In genomic region chr12:111945115-111945514, GRCm38 (mm10) we compare ENCODE assay signal across 9 mouse cellular contexts. TPM values are rescaled to one million over a fixed set of nuclear protein-coding genes. Genes with fewer than 3 reads are reported as not detected.
DNase-seq lines count a peak whose midpoint lies in the region; ATAC-seq and TF ChIP-seq lines count a peak whose summit lies in the region.
"Had no signal": no experiment of that assay in that cellular context is flagged by ENCODE, and none has a peak within 500 bp of the region (broad histone marks: within the 10 kb centered on the region; RNA-seq: fewer than 3 reads in every experiment).

No protein-coding gene starts in this region.

- no peak for TF ChIP-seq CTCF in heart, postnatal 0 days (IDR thresholded peaks at IDR 0.05; ENCODE audit: low read depth)

- peak overlapping the region; percentile 93 for H3K27ac ChIP-seq in heart, postnatal 0 days (ENCODE audit: low read depth)
- H3K27ac ChIP-seq in stomach, embryonic 16.5 days (ENCODE audit: low read length), result peak overlapping the region; percentile 74

- peaks cover 14% of the 10 kb centered on the region for H3K4me1 ChIP-seq in heart, postnatal 0 days (ENCODE audit: control insufficient read depth, insufficient read depth)
- peaks cover 32% of the 10 kb centered on the region for H3K4me1 ChIP-seq in stomach, embryonic 16.5 days (ENCODE audit: control insufficient read depth, insufficient read depth, low read length)

- ATAC-seq in heart, postnatal 0 days (ENCODE audit: insufficient read depth, low read depth), result peak; percentile 61
- ATAC-seq in stomach, embryonic 16.5 days (ENCODE audit: insufficient read depth, low FRiP score), result peak; percentile 6; the same call in 1 of the 2 replicates

- H3K4me3 ChIP-seq in heart, postnatal 0 days (ENCODE audit: low read depth, low read length), result no peak overlapping the region
- H3K4me3 ChIP-seq in stomach, embryonic 16.5 days (replicated peaks; ENCODE audit: low read length), result no peak overlapping the region

- H3K4me2 ChIP-seq in heart, postnatal 0 days (ENCODE audit: low read depth, low read length), result peak overlapping the region; percentile 1; the same call in 1 of the 2 replicates
- H3K4me2 ChIP-seq in stomach, embryonic 16.5 days (ENCODE audit: low read depth, low read length), result no peak overlapping the region

- no peaks in the 10 kb centered on the region for H3K36me3 ChIP-seq in heart, postnatal 0 days (replicated peaks; ENCODE audit: control insufficient read depth, insufficient read depth, low read length)
- H3K36me3 ChIP-seq in stomach, embryonic 16.5 days (ENCODE audit: control insufficient read depth, insufficient read depth, low read length), result no peaks in the 10 kb centered on the region

- 0 out of 2 replicates have a peak overlapping the region, but pooled peaks have one; percentile 21 for H3K9ac ChIP-seq in heart, postnatal 0 days (replicated peaks; ENCODE audit: low read depth, low read length)
- peak overlapping the region; percentile 31 for H3K9ac ChIP-seq in stomach, embryonic 16.5 days (ENCODE audit: low read length)

- 16% methylated on average over 8 of the region's 8 CpGs for WGBS in heart, postnatal 0 days
- WGBS in stomach, embryonic 16.5 days, result 30% methylated on average over 8 of the region's 8 CpGs

- H3K9me3 ChIP-seq in heart, postnatal 0 days (replicated peaks; ENCODE audit: control insufficient read depth, low read length), result no peaks in the 10 kb centered on the region
- no peaks in the 10 kb centered on the region for H3K9me3 ChIP-seq in stomach, embryonic 16.5 days (replicated peaks; ENCODE audit: control insufficient read depth, low read length)

- peak; percentile 54 for DNase-seq in ovary, postnatal 36 days (ENCODE audit: low spot score)
- no peak for DNase-seq in ovary, postnatal 10 days (ENCODE audit: low spot score)
- DNase-seq in heart, postnatal 0 days (ENCODE audit: low spot score), result peak; percentile 82
- DNase-seq in liver, result peak; percentile 64
- no peak for DNase-seq in layer of hippocampus, postnatal 36 days
- DNase-seq in retina, postnatal 1 day, result no peak
- no peak for DNase-seq in urinary bladder, adult 2 months (ENCODE audit: low spot score)

- TF ChIP-seq EP300 in heart, postnatal 0 days (IDR thresholded peaks at IDR 0.05; ENCODE audit: low read depth), result peak; percentile 97

- H3K27me3 ChIP-seq in heart, postnatal 0 days (ENCODE audit: control insufficient read depth, insufficient read depth, low read length), result no peaks in the 10 kb centered on the region
- no peaks in the 10 kb centered on the region for H3K27me3 ChIP-seq in stomach, embryonic 16.5 days (ENCODE audit: control insufficient read depth, insufficient read depth, low read length)

RNA-seq across cellular contexts. Expression of gene Atp5mpl, which starts 21.7 kb away (rescaled TPM):
- 727 and 889 TPM in 2 replicates for total RNA-seq in heart, postnatal 0 days (2014; rRNA removed; ENCODE audit: low replicate concordance)
- polyA plus RNA-seq in heart, postnatal 0 days (2015; fragmentation: Nextera tagmentation; extraction: Ambion mirVana), result 3,038 and 3,095 TPM in 2 replicates
- 648 and 711 TPM in 2 replicates for polyA plus RNA-seq in stomach, embryonic 16.5 days (2015; fragmentation: Nextera tagmentation; extraction: Ambion mirVana)
- 100 to 1,000 TPM; 357 to 419 TPM for total RNA-seq in layer of hippocampus, postnatal 36 days (2021)
- polyA plus RNA-seq in urinary bladder, adult 2 months (2012; rRNA removed), result 214 and 229 TPM in 2 replicates

RNA-seq across cellular contexts. Expression of gene Tdrd9, which starts 26.2 kb away (rescaled TPM):
- total RNA-seq in heart, postnatal 0 days (2014; rRNA removed; ENCODE audit: low replicate concordance), result 0.04 TPM in 1 of 2 replicates, not detected in the other
- polyA plus RNA-seq in heart, postnatal 0 days (2015; fragmentation: Nextera tagmentation; extraction: Ambion mirVana), result 0.11 and 0.27 TPM in 2 replicates
- polyA plus RNA-seq in stomach, embryonic 16.5 days (2015; fragmentation: Nextera tagmentation; extraction: Ambion mirVana), result 0.13 and 0.14 TPM in 2 replicates
- total RNA-seq in layer of hippocampus, postnatal 36 days (2021), result under 1 TPM; 0.30 to 0.33 TPM
- polyA plus RNA-seq in urinary bladder, adult 2 months (2012; rRNA removed), result 0.06 and 0.07 TPM in 2 replicates
- total RNA-seq: neutrophil, adult 5-6 weeks had no signal

RNA-seq across cellular contexts. Expression of gene Rd3l, which starts 36.0 kb away (rescaled TPM):
- not detected in 2 replicates for total RNA-seq in heart, postnatal 0 days (2014; rRNA removed; ENCODE audit: low replicate concordance)
- polyA plus RNA-seq in heart, postnatal 0 days (2015; fragmentation: Nextera tagmentation; extraction: Ambion mirVana), result 0.55 and 0.77 TPM in 2 replicates
- not detected in 2 replicates for polyA plus RNA-seq in stomach, embryonic 16.5 days (2015; fragmentation: Nextera tagmentation; extraction: Ambion mirVana)
- total RNA-seq in layer of hippocampus, postnatal 36 days (2021), result not detected
- polyA plus RNA-seq in urinary bladder, adult 2 months (2012; rRNA removed), result not detected in 2 replicates
- total RNA-seq: neutrophil, adult 5-6 weeks had no signal

RNA-seq across cellular contexts. Expression of gene Ppp1r13b, which starts 37.2 kb away (rescaled TPM):
- 18.2 TPM in 2 replicates for total RNA-seq in heart, postnatal 0 days (2014; rRNA removed; ENCODE audit: low replicate concordance)
- polyA plus RNA-seq in heart, postnatal 0 days (2015; fragmentation: Nextera tagmentation; extraction: Ambion mirVana), result 9.9 and 11.2 TPM in 2 replicates
- polyA plus RNA-seq in stomach, embryonic 16.5 days (2015; fragmentation: Nextera tagmentation; extraction: Ambion mirVana), result 8.3 and 10.6 TPM in 2 replicates
- total RNA-seq in layer of hippocampus, postnatal 36 days (2021), result 100 to 1,000 TPM in 1 of 2 experiments, 10 to 100 TPM in 1; 92.0 to 104 TPM
- 16.6 and 24.9 TPM in 2 replicates for polyA plus RNA-seq in urinary bladder, adult 2 months (2012; rRNA removed)

Comparison
In these comparisons a context has a peak if more than half of its experiments do, and no peak if none do; other contexts are left out.
1. DNase-seq: peak in ovary, postnatal 36 days (single experiment), heart, postnatal 0 days (single experiment) and liver (single experiment); none in ovary, postnatal 10 days (single experiment), layer of hippocampus, postnatal 36 days (0 of 2), retina, postnatal 1 day (single experiment) and urinary bladder, adult 2 months (single experiment).